7 mouse cellular contexts compared by ENCODE assay signal in genomic region chr11:35797751-35798494, GRCm38 (mm10). TPM values are rescaled to one million over a fixed set of nuclear protein-coding genes. Genes with fewer than 3 reads are reported as not detected.
DNase-seq lines count a peak whose midpoint lies in the region; ATAC-seq and TF ChIP-seq lines count a peak whose summit lies in the region.

No protein-coding gene starts in this region.

- no peak for TF ChIP-seq EP300 in stomach, postnatal 0 days (optimal IDR thresholded peaks at IDR 0.05)

- no peak overlapping the region for H3K27ac ChIP-seq in spleen, adult 2 months (ENCODE audit: insufficient read depth, low read length)
- H3K27ac ChIP-seq in embryonic facial prominence, embryonic 10.5 days (replicated peaks), result no peak overlapping the region
- no peak overlapping the region for H3K27ac ChIP-seq in intestine, embryonic 14.5 days (ENCODE audit: low read depth)
- H3K27ac ChIP-seq in midbrain, embryonic 10.5 days (replicated peaks), result peak overlapping the region; percentile 67
- no peak overlapping the region for H3K27ac ChIP-seq in stomach, postnatal 0 days (replicated peaks)

- H3K4me2 ChIP-seq in intestine, embryonic 14.5 days (ENCODE audit: low read length), result peak overlapping the region; percentile 54
- peak overlapping the region; percentile 38 for H3K4me2 ChIP-seq in stomach, postnatal 0 days (replicated peaks; ENCODE audit: low read depth)

- ATAC-seq in intestine, embryonic 14.5 days (replicated peaks; ENCODE audit: low FRiP score, low TSS enrichment, low read depth), result 0 out of 2 replicates have a peak, but pooled peaks have one; percentile 19
- no peak for ATAC-seq in stomach, postnatal 0 days (ENCODE audit: low FRiP score, low TSS enrichment)

- no peaks in the 10 kb centered on the region; the same call in none of the 2 replicates for H3K4me1 ChIP-seq in spleen, adult 2 months (ENCODE audit: control insufficient read depth, insufficient read depth, insufficient read length)
- peaks cover 12% of the 10 kb centered on the region for H3K4me1 ChIP-seq in embryonic facial prominence, embryonic 10.5 days
- H3K4me1 ChIP-seq in intestine, embryonic 14.5 days (replicated peaks; ENCODE audit: control insufficient read depth, insufficient read depth, low read length), result 0 out of 2 replicates have a peak, but pooled peaks cover 7% of the 10 kb centered on the region
- H3K4me1 ChIP-seq in midbrain, embryonic 10.5 days, result peaks cover 16% of the 10 kb centered on the region
- H3K4me1 ChIP-seq in stomach, postnatal 0 days (replicated peaks; ENCODE audit: control insufficient read depth, insufficient read depth), result no peaks in the 10 kb centered on the region

- H3K27me3 ChIP-seq in spleen, adult 2 months (ENCODE audit: control insufficient read depth, insufficient read depth, low read length), result peaks cover 16% of the 10 kb centered on the region
- peaks cover 75% of the 10 kb centered on the region for H3K27me3 ChIP-seq in embryonic facial prominence, embryonic 10.5 days (replicated peaks; ENCODE audit: low read depth, poor library complexity, severe bottlenecking)
- peaks cover 56% of the 10 kb centered on the region for H3K27me3 ChIP-seq in intestine, embryonic 14.5 days (replicated peaks; ENCODE audit: control insufficient read depth, insufficient read depth, low read length)
- H3K27me3 ChIP-seq in midbrain, embryonic 10.5 days (ENCODE audit: low read depth, poor library complexity, severe bottlenecking), result peaks cover 61% of the 10 kb centered on the region
- H3K27me3 ChIP-seq in stomach, postnatal 0 days (ENCODE audit: control insufficient read depth, insufficient read depth, low read length), result peaks cover 13% of the 10 kb centered on the region; the same call in 1 of the 2 replicates

- DNase-seq in spleen, adult 2 months (ENCODE audit: low read depth in 1 of 2, low spot score in 2 of 2), result no peak
- no peak for DNase-seq in spleen, postnatal 36 days (ENCODE audit: low spot score in 2 of 2)
- DNase-seq in embryonic facial prominence, embryonic 10.5 days (ENCODE audit: low spot score), result peak; percentile 40
- peak; percentile 54 for DNase-seq in intestine, embryonic 14.5 days (ENCODE audit: low spot score)
- peak; percentile 33 for DNase-seq in midbrain, embryonic 10.5 days (ENCODE audit: low spot score)
- no peak for DNase-seq in stomach, postnatal 0 days (ENCODE audit: low spot score)
- no peak for DNase-seq in thymus, postnatal 25 days

- WGBS in spleen, adult 2 months, result 8% methylated on average over 69 of the region's 86 CpGs
- WGBS in embryonic facial prominence, embryonic 10.5 days, result 4% methylated on average over 86 of the region's 86 CpGs
- WGBS in intestine, embryonic 14.5 days, result 6% methylated on average over 65 of the region's 86 CpGs
- whole genome bisulfite sequencing in midbrain, embryonic 10.5 days, result 4% methylated on average over 66 of the region's 86 CpGs
- 6% methylated on average over 81 of the region's 86 CpGs for WGBS in stomach, postnatal 0 days

- no peaks in the 10 kb centered on the region for H3K9me3 ChIP-seq in embryonic facial prominence, embryonic 10.5 days
- H3K9me3 ChIP-seq in intestine, embryonic 14.5 days (ENCODE audit: control insufficient read depth, low read length), result no peaks in the 10 kb centered on the region
- no peaks in the 10 kb centered on the region for H3K9me3 ChIP-seq in midbrain, embryonic 10.5 days (replicated peaks)
- no peaks in the 10 kb centered on the region for H3K9me3 ChIP-seq in stomach, postnatal 0 days (ENCODE audit: control insufficient read depth, low read length)

- peak overlapping the region; percentile 5; the same call in 1 of the 2 replicates for H3K4me3 ChIP-seq in spleen, adult 2 months (ENCODE audit: extremely low read depth, insufficient read depth, insufficient read length)
- peak overlapping the region; percentile 61 for H3K4me3 ChIP-seq in embryonic facial prominence, embryonic 10.5 days
- peak overlapping the region; percentile 29 for H3K4me3 ChIP-seq in intestine, embryonic 14.5 days (ENCODE audit: low read depth, low read length)
- H3K4me3 ChIP-seq in midbrain, embryonic 10.5 days, result peak overlapping the region; percentile 73
- peak overlapping the region; percentile 29 for H3K4me3 ChIP-seq in stomach, postnatal 0 days (ENCODE audit: low read depth, low read length)

- no peaks in the 10 kb centered on the region for H3K36me3 ChIP-seq in spleen, adult 2 months (ENCODE audit: control insufficient read depth, insufficient read depth, low read length)
- no peaks in the 10 kb centered on the region for H3K36me3 ChIP-seq in embryonic facial prominence, embryonic 10.5 days (replicated peaks)
- H3K36me3 ChIP-seq in intestine, embryonic 14.5 days (ENCODE audit: control insufficient read depth, insufficient read depth, low read length), result no peaks in the 10 kb centered on the region
- no peaks in the 10 kb centered on the region for H3K36me3 ChIP-seq in midbrain, embryonic 10.5 days
- H3K36me3 ChIP-seq in stomach, postnatal 0 days (ENCODE audit: control insufficient read depth, insufficient read depth, low read length), result no peaks in the 10 kb centered on the region

- H3K9ac ChIP-seq in intestine, embryonic 14.5 days (ENCODE audit: low read length), result no peak overlapping the region
- H3K9ac ChIP-seq in stomach, postnatal 0 days (ENCODE audit: low read length), result no peak overlapping the region

- no peak for TF ChIP-seq CTCF in spleen, adult 2 months (IDR thresholded peaks at IDR 0.05; ENCODE audit: extremely low read depth, insufficient read depth, insufficient read length, insufficient replicate concordance)
- TF ChIP-seq CTCF in stomach, postnatal 0 days (IDR thresholded peaks at IDR 0.05; ENCODE audit: low read depth), result no peak

- no peak for TF ChIP-seq POLR2A in spleen, adult 2 months (IDR thresholded peaks at IDR 0.05; ENCODE audit: low read depth, low read length)

RNA-seq across cellular contexts. Expression of gene Fbll1, which starts 0.8 kb away (rescaled TPM):
- not detected in 2 replicates for polyA plus RNA-seq in spleen, adult 2 months (2012; rRNA removed)
- polyA plus RNA-seq in embryonic facial prominence, embryonic 10.5 days (2016; fragmentation: Nextera tagmentation; extraction: Ambion mirVana), result 0.51 and 0.64 TPM in 2 replicates
- 0.43 and 1.2 TPM in 2 replicates for polyA plus RNA-seq in intestine, embryonic 14.5 days (2014; fragmentation: Nextera tagmentation; extraction: Ambion mirVana)
- polyA plus RNA-seq in midbrain, embryonic 10.5 days (2016; fragmentation: Nextera tagmentation; extraction: Ambion mirVana), result 0.44 and 0.92 TPM in 2 replicates
- 0.62 and 1.0 TPM in 2 replicates for polyA plus RNA-seq in stomach, postnatal 0 days (2015; fragmentation: Nextera tagmentation; extraction: Ambion mirVana)

RNA-seq across cellular contexts. Expression of gene Pank3, which starts 28.6 kb away (rescaled TPM):
- polyA plus RNA-seq in spleen, adult 2 months (2012; rRNA removed), result 2.4 and 2.5 TPM in 2 replicates
- 13.9 and 15.2 TPM in 2 replicates for polyA plus RNA-seq in embryonic facial prominence, embryonic 10.5 days (2016; fragmentation: Nextera tagmentation; extraction: Ambion mirVana)
- polyA plus RNA-seq in intestine, embryonic 14.5 days (2014; fragmentation: Nextera tagmentation; extraction: Ambion mirVana), result 24.1 and 26.4 TPM in 2 replicates
- 12.5 and 15.7 TPM in 2 replicates for polyA plus RNA-seq in midbrain, embryonic 10.5 days (2016; fragmentation: Nextera tagmentation; extraction: Ambion mirVana)
- polyA plus RNA-seq in stomach, postnatal 0 days (2015; fragmentation: Nextera tagmentation; extraction: Ambion mirVana), result 8.7 and 10.4 TPM in 2 replicates

RNA-seq across cellular contexts. Expression of gene Rars, which starts 36.4 kb away (rescaled TPM):
- 6.0 and 6.8 TPM in 2 replicates for polyA plus RNA-seq in spleen, adult 2 months (2012; rRNA removed)
- polyA plus RNA-seq in embryonic facial prominence, embryonic 10.5 days (2016; fragmentation: Nextera tagmentation; extraction: Ambion mirVana), result 110 and 115 TPM in 2 replicates
- polyA plus RNA-seq in intestine, embryonic 14.5 days (2014; fragmentation: Nextera tagmentation; extraction: Ambion mirVana), result 103 and 112 TPM in 2 replicates
- polyA plus RNA-seq in midbrain, embryonic 10.5 days (2016; fragmentation: Nextera tagmentation; extraction: Ambion mirVana), result 105 and 118 TPM in 2 replicates
- polyA plus RNA-seq in stomach, postnatal 0 days (2015; fragmentation: Nextera tagmentation; extraction: Ambion mirVana), result 55.8 and 57.0 TPM in 2 replicates

Comparison
In these comparisons a context has a peak if more than half of its experiments do, and no peak if none do; other contexts are left out.
1. DNase-seq: peak in embryonic facial prominence, embryonic 10.5 days (single experiment), intestine, embryonic 14.5 days (single experiment) and midbrain, embryonic 10.5 days (single experiment); none in spleen, adult 2 months (0 of 2), spleen, postnatal 36 days (0 of 2), stomach, postnatal 0 days (single experiment) and thymus, postnatal 25 days (single experiment).
2. H3K4me3 ChIP-seq: peak in every context shown above with its lines; median percentile 73 in midbrain, embryonic 10.5 days; 61 in embryonic facial prominence, embryonic 10.5 days; 29 in intestine, embryonic 14.5 days; 29 in stomach, postnatal 0 days; 5 in spleen, adult 2 months.